Mouse (Mus musculus): Measurements from ENCODE around the gene Gk. TPM values are rescaled to one million over a fixed set of nuclear protein-coding genes. Genes with fewer than 3 reads are reported as not detected.

The Gk gene
- polyA plus RNA-seq, 1 experiment from 2014 or later: 9.9 TPM

DNA sequence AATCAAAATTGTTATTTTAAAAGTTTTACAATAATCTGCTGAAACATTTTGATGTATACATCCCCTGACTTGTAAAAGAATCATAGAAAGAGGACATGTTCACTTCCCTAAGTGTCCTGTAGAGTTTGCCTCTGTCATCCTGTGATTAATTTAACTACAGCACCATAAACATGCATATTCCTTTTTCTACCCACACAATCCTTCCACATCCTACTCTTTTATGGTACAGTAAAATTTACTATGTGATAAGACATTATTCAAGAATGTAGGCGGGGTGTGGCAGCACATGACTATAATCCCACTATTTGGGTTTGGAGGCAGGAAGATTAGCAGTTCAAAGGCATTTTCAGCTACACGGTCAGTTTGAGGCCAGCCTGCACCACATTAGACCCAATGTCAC is 8.0 kb downstream of the Gk start:
- no peak overlapping the region for H3K27ac ChIP-seq (ENCODE audit: low read depth, low read length)
- no peak overlapping the region for H3K9ac ChIP-seq (ENCODE audit: low read length)
- H3K4me2 ChIP-seq: no peak overlapping the region
- DNase-seq (ENCODE audit: low spot score, missing footprints) (no peak), ATAC-seq (ENCODE audit: low FRiP score) (no peak)
- 60% methylated on average over 2 of the region's 2 CpGs for WGBS
- H3K4me1 ChIP-seq (ENCODE audit: control insufficient read depth, insufficient read depth, low read length): no peaks in the 10 kb centered on the region
- no peaks in the 10 kb centered on the region for H3K27me3 ChIP-seq (ENCODE audit: control insufficient read depth, insufficient read depth, low read length)
- H3K36me3 ChIP-seq (ENCODE audit: control insufficient read depth, insufficient read depth, low read length): no peaks in the 10 kb centered on the region
- H3K4me3 ChIP-seq (ENCODE audit: low read depth, low read length): no peak overlapping the region
- no peaks in the 10 kb centered on the region for H3K9me3 ChIP-seq (ENCODE audit: control insufficient read depth, low read length)

- WGBS: 62% methylated on average over 3 of the region's 3 CpGs
- Histone ChIP-seq H3K9ac (ENCODE audit: low read length) (no peak overlapping the region), H3K27ac (ENCODE audit: low read depth, low read length) (no peak overlapping the region), H3K9me3 (ENCODE audit: control insufficient read depth, low read length) (no peaks in the 10 kb centered on the region), H3K36me3 (ENCODE audit: control insufficient read depth, insufficient read depth, low read length) (no peaks in the 10 kb centered on the region), H3K4me3 (ENCODE audit: low read depth, low read length) (no peak overlapping the region), H3K27me3 (ENCODE audit: control insufficient read depth, insufficient read depth, low read length) (no peaks in the 10 kb centered on the region), H3K4me1 (ENCODE audit: control insufficient read depth, insufficient read depth, low read length) (no peaks in the 10 kb centered on the region), H3K4me2 (no peak overlapping the region)
- DNase-seq (ENCODE audit: low spot score, missing footprints) (no peak), ATAC-seq (ENCODE audit: low FRiP score) (no peak)
These were observed 20.6 kb downstream of the Gk start for GRCm38 (mm10) chrX:85756005-85756404.

- Histone ChIP-seq H3K4me2 (no peak overlapping the region), H3K36me3 (ENCODE audit: control insufficient read depth, insufficient read depth, low read length) (no peaks in the 10 kb centered on the region), H3K4me3 (ENCODE audit: low read depth, low read length) (no peak overlapping the region), H3K27ac (ENCODE audit: low read depth, low read length) (no peak overlapping the region), H3K4me1 (ENCODE audit: control insufficient read depth, insufficient read depth, low read length) (no peaks in the 10 kb centered on the region), H3K27me3 (ENCODE audit: control insufficient read depth, insufficient read depth, low read length) (no peaks in the 10 kb centered on the region), H3K9ac (ENCODE audit: low read length) (no peak overlapping the region), H3K9me3 (ENCODE audit: control insufficient read depth, low read length) (no peaks in the 10 kb centered on the region)
- ATAC-seq (ENCODE audit: low FRiP score) (no peak), DNase-seq (ENCODE audit: low spot score, missing footprints) (no peak)
- 85% methylated on average over 3 of the region's 3 CpGs for WGBS
These were observed 32.8 kb downstream of the Gk start for GRCm38 (mm10) chrX:85743837-85744236.

DNA sequence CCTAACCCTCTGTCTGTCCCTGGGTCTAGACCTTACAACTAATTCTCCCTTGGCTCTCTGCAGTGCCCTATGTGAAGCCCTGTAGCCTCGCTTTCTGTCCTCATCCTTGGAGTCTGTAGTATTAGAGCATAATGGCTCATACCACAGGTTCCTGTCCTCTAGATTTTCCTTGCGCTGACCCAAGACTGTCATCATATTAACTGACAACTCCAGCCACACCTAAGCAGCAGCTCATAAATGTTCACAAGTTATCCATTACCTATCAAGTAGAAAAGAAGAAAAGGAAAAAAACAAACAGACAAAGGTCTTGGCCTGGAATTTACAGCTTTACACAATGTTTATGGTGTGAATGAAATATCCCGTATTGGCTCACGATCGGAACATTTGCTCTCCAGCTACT is 43.4 kb downstream of the Gk start:
- ATAC-seq (ENCODE audit: low FRiP score) (no peak), DNase-seq (ENCODE audit: low spot score, missing footprints) (no peak)
- Histone ChIP-seq H3K4me1 (ENCODE audit: control insufficient read depth, insufficient read depth, low read length) (no peaks in the 10 kb centered on the region), H3K4me3 (ENCODE audit: low read depth, low read length) (no peak overlapping the region), H3K4me2 (no peak overlapping the region), H3K27ac (ENCODE audit: low read depth, low read length) (no peak overlapping the region), H3K27me3 (ENCODE audit: control insufficient read depth, insufficient read depth, low read length) (no peaks in the 10 kb centered on the region), H3K9me3 (ENCODE audit: control insufficient read depth, low read length) (no peaks in the 10 kb centered on the region), H3K36me3 (ENCODE audit: control insufficient read depth, insufficient read depth, low read length) (no peaks in the 10 kb centered on the region), H3K9ac (ENCODE audit: low read length) (no peak overlapping the region)
- WGBS: 93% methylated on average over 5 of the region's 5 CpGs

DNA sequence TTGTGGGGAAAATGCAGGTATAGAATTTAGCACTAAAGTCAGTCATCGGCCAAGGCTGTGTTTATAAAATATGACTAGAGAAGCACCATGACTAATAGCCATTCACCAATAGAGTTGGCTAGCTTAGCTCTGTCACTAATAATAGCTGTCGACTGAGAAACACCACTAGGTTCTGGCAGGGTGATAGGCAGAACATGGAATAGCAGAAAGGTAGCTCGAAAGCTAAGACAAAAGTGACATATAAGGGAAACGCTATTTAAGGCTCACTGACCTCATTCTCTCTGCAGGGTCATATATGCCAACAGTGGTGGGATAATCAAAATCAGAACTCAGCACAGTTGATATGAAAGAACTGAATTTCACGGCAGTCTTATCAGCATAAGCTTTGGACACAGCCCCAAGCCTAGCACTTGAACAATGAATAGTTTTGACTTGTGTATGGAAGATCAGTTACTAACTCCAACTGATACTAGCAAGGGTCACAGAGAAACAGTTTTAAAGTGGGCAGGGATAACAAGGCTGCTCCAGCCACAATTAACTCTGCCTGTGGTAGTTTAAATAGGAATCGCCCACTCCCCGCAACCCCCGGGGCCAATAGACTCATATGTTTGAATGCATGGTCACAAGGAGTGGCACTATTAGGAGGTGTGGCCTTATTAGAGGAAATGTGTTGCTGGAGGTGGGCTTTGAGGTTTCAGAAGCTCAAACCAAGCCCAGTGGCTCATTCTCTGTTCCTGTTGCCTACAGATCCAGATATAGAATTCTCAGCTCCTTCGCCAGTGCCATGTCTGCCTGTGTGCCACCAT is 45.3 kb downstream of the Gk start:
- ATAC-seq (ENCODE audit: low FRiP score) (no peak), DNase-seq (ENCODE audit: low spot score, missing footprints) (no peak)
- no peaks in the 10 kb centered on the region for H3K4me1 ChIP-seq (ENCODE audit: control insufficient read depth, insufficient read depth, low read length)
- no peak overlapping the region for H3K4me2 ChIP-seq
- H3K9ac ChIP-seq (ENCODE audit: low read length): no peak overlapping the region
- no peaks in the 10 kb centered on the region for H3K27me3 ChIP-seq (ENCODE audit: control insufficient read depth, insufficient read depth, low read length)
- WGBS: 90% methylated on average over 9 of the region's 9 CpGs
- H3K4me3 ChIP-seq (ENCODE audit: low read depth, low read length): no peak overlapping the region
- H3K9me3 ChIP-seq (ENCODE audit: control insufficient read depth, low read length): no peaks in the 10 kb centered on the region
- no peaks in the 10 kb centered on the region for H3K36me3 ChIP-seq (ENCODE audit: control insufficient read depth, insufficient read depth, low read length)
- H3K27ac ChIP-seq (ENCODE audit: low read depth, low read length): no peak overlapping the region

DNA sequence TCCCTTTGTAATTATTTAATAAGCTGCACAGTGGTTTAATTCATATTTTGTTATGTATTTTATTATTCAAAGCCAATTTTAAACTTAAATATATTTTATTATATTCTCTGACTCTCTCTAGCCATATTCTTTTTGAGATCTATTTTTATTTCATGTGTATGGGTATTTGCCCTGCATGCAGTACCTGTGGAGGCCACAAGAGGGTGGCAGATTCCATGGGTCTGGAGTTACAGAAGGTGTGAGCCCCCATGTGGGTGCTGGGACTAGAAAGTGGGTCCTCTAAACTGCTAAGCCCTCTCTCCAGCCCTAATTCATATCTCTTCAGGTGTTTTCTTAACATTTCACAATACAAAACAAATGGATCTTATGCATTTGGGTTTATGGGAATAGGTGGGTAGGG is 55.4 kb downstream of the Gk start:
- no peaks in the 10 kb centered on the region for H3K36me3 ChIP-seq (ENCODE audit: control insufficient read depth, insufficient read depth, low read length)

GRCm38 (mm10) chrX:85710399-85710798 is 66.2 kb downstream of the Gk start:
- H3K4me3 ChIP-seq (ENCODE audit: low read depth, low read length): no peak overlapping the region
- no peaks in the 10 kb centered on the region for H3K27me3 ChIP-seq (ENCODE audit: control insufficient read depth, insufficient read depth, low read length)
- no peaks in the 10 kb centered on the region for H3K4me1 ChIP-seq (ENCODE audit: control insufficient read depth, insufficient read depth, low read length)
- WGBS: 88% methylated on average over 3 of the region's 3 CpGs
- DNase-seq (ENCODE audit: low spot score, missing footprints) (no peak), ATAC-seq (ENCODE audit: low FRiP score) (no peak)
- no peak overlapping the region for H3K27ac ChIP-seq (ENCODE audit: low read depth, low read length)
- no peaks in the 10 kb centered on the region for H3K36me3 ChIP-seq (ENCODE audit: control insufficient read depth, insufficient read depth, low read length)
- H3K9ac ChIP-seq (ENCODE audit: low read length): no peak overlapping the region
- H3K4me2 ChIP-seq: no peak overlapping the region
- H3K9me3 ChIP-seq (ENCODE audit: control insufficient read depth, low read length): no peaks in the 10 kb centered on the region

More for the DNA sequence above, 55.4 kb downstream of the Gk start:
- Histone ChIP-seq H3K4me3 (ENCODE audit: low read depth, low read length) (no peak overlapping the region), H3K4me2 (no peak overlapping the region), H3K27me3 (ENCODE audit: control insufficient read depth, insufficient read depth, low read length) (no peaks in the 10 kb centered on the region), H3K9ac (ENCODE audit: low read length) (no peak overlapping the region), H3K27ac (ENCODE audit: low read depth, low read length) (no peak overlapping the region), H3K4me1 (ENCODE audit: control insufficient read depth, insufficient read depth, low read length) (no peaks in the 10 kb centered on the region), H3K9me3 (ENCODE audit: control insufficient read depth, low read length) (no peaks in the 10 kb centered on the region)
- no peak for ATAC-seq (ENCODE audit: low FRiP score)
- no peak for DNase-seq (ENCODE audit: low spot score, missing footprints)

DNA sequence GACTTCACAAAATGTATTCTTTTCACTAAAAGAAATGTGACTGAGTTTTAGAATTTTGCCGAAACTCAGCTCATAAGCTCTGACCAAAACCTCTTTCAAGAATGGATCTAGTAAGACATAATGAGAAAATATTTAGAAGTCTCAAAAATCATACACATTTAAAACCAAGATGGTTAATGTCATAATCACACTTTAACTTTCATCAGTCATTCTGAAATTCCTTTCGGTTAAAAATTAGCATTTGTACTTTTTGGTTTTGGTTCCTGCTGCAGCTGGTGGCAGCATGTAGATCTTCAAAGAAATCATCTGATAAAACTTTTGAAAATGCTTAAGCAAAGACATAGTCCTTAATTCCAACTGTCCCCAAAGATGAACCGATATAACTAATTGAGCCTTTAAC is 70.9 kb downstream of the Gk start:
- no peak overlapping the region for H3K4me2 ChIP-seq
- no peaks in the 10 kb centered on the region for H3K4me1 ChIP-seq (ENCODE audit: control insufficient read depth, insufficient read depth, low read length)
- ATAC-seq (ENCODE audit: low FRiP score) (no peak), DNase-seq (ENCODE audit: low spot score, missing footprints) (no peak)
- 96% methylated on average over 3 of the region's 3 CpGs for whole genome bisulfite sequencing
- no peak overlapping the region for H3K4me3 ChIP-seq (ENCODE audit: low read depth, low read length)
- H3K36me3 ChIP-seq (ENCODE audit: control insufficient read depth, insufficient read depth, low read length): no peaks in the 10 kb centered on the region
- H3K27me3 ChIP-seq (ENCODE audit: control insufficient read depth, insufficient read depth, low read length): no peaks in the 10 kb centered on the region
- no peak overlapping the region for H3K27ac ChIP-seq (ENCODE audit: low read depth, low read length)
- no peaks in the 10 kb centered on the region for H3K9me3 ChIP-seq (ENCODE audit: control insufficient read depth, low read length)
- H3K9ac ChIP-seq (ENCODE audit: low read length): no peak overlapping the region

DNA sequence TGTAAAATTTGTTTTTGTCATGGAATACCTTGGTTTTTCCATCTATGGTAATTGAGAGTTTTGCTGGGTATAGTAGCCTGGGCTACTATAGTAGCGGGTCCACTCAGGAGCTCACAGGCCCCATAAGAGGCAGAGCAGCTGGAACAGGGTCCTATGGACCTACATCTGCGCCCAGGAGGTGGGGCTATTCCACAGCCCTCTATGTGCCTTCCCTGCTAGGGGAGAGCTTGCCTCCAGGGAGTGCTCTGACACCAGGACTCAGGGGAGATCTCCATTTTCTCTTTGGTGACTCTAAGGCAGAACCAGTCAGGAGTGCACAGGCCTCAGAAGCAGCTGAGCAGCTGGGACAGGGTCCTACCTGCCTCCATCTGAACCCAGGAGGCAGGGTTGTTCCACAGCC is 92.9 kb downstream of the Gk start:
- WGBS: 70% methylated on average over 2 of the region's 2 CpGs
- Histone ChIP-seq H3K27ac (ENCODE audit: low read depth, low read length) (no peak overlapping the region), H3K9me3 (ENCODE audit: control insufficient read depth, low read length) (no peaks in the 10 kb centered on the region), H3K36me3 (ENCODE audit: control insufficient read depth, insufficient read depth, low read length) (no peaks in the 10 kb centered on the region), H3K4me1 (ENCODE audit: control insufficient read depth, insufficient read depth, low read length) (no peaks in the 10 kb centered on the region), H3K4me2 (no peak overlapping the region), H3K27me3 (ENCODE audit: control insufficient read depth, insufficient read depth, low read length) (no peaks in the 10 kb centered on the region), H3K9ac (ENCODE audit: low read length) (no peak overlapping the region), H3K4me3 (ENCODE audit: low read depth, low read length) (no peak overlapping the region)
- no peak for ATAC-seq (ENCODE audit: low FRiP score)
- no peak for DNase-seq (ENCODE audit: low spot score, missing footprints)
